Mouse (Mus musculus) embryonic facial prominence, embryonic 11.5 days (tissue): ENCODE data around the gene Bcas2. TPM values are rescaled to one million over a fixed set of nuclear protein-coding genes. Genes with fewer than 3 reads are reported as not detected.
"Not testable (repeated sequence)": the region's sequence is repeated elsewhere in the genome, so short reads cannot be mapped to it uniquely, and the experiment has no call there.

Source experiments
- ATAC-seq: fragments of 200-750 bp; cut with Nextera tagmentation; replicated peaks from 2 replicates; pipeline ENCODE4 v1.8.0; 2017; ENCODE audit warnings: low read depth; ENCODE audit not compliant: insufficient number of reproducible peaks, low FRiP score, low TSS enrichment
- DNase-seq: peaks from one replicate; pipeline ENCODE4 v3.0.0-alpha.2; 2015; ENCODE audit warnings: low spot score
- H3K27ac ChIP-seq: fragments of 300-500 bp; sonication (generic); replicated peaks from 2 replicates; pipeline ENCODE4 v1.5.1; 2014; ENCODE audit warnings: mild to moderate bottlenecking, low read depth, low read length, control low read depth
- H3K27me3 ChIP-seq: fragments of 300-500 bp; sonication (generic); 2 replicates; pipeline ENCODE4 v1.6.1; 2014; ENCODE audit warnings: mild to moderate bottlenecking, low read length, moderate library complexity, mixed read lengths; ENCODE audit not compliant: control insufficient read depth, insufficient read depth
- H3K36me3 ChIP-seq: fragments of 300-500 bp; sonication (generic); replicated peaks from 2 replicates; pipeline ENCODE4 v1.6.1; 2014; ENCODE audit warnings: low read depth, mild to moderate bottlenecking, low read length, moderate library complexity, mixed read lengths; ENCODE audit not compliant: control insufficient read depth, insufficient read depth
- H3K4me1 ChIP-seq: fragments of 300-500 bp; sonication (generic); 2 replicates; pipeline ENCODE4 v1.6.1; 2014; ENCODE audit warnings: low read length, mixed read lengths; ENCODE audit not compliant: control insufficient read depth, insufficient read depth
- H3K4me2 ChIP-seq: fragments of 300-500 bp; sonication (generic); 2 replicates; pipeline ENCODE4 v1.6.1; 2014; ENCODE audit warnings: low read depth, mild to moderate bottlenecking, control low read depth, low read length, moderate library complexity
- H3K4me3 ChIP-seq: fragments of 300-500 bp; sonication (generic); 2 replicates; pipeline ENCODE4 v1.5.1; 2014; ENCODE audit warnings: low read depth, low read length, control low read depth
- H3K9ac ChIP-seq: fragments of 300-500 bp; sonication (generic); replicated peaks from 2 replicates; pipeline ENCODE4 v1.6.1; 2014; ENCODE audit warnings: mild to moderate bottlenecking, control low read depth, low read length
- H3K9me3 ChIP-seq: fragments of 300-500 bp; sonication (generic); replicated peaks from 2 replicates; pipeline ENCODE4 v1.6.1; 2016; ENCODE audit warnings: mild to moderate bottlenecking, low read length, inconsistent platforms, mixed read lengths; ENCODE audit not compliant: control insufficient read depth
- WGBS: fragments of 180-500 bp; shearing (Covaris S2); extraction: QIAGEN DNeasy Blood & Tissue Kit; methylation state at CpG from one replicate; pipeline ENCODE4 v1.1.7; 2014; 5-methylcytosine and 5-hydroxymethylcytosine counted together
- polyA plus RNA-seq: library from polyadenylated mRNA; unstranded; fragments of >200 nt; fragmentation: Nextera tagmentation; extraction: Ambion mirVana; gene quantifications from 2 replicates; pipeline ENCODE4 v1.2.1, GENCODE M21; 2014

Gene Bcas2
- polyA plus RNA-seq, 1 experiment from 2014 or later = 293 TPM

- WGBS = 75% methylated on average over 2 of the region's 2 CpGs
- Histone ChIP-seq H3K27ac (no peak overlapping the region), H3K4me2 (no peak overlapping the region), H3K9ac (no peak overlapping the region), H3K27me3 (no peaks in the 10 kb centered on the region), H3K4me1 (no peaks in the 10 kb centered on the region), H3K4me3 (no peak overlapping the region), H3K36me3 (no peaks in the 10 kb centered on the region), H3K9me3 (no peaks in the 10 kb centered on the region)
- ATAC-seq = no peak
- no peak for DNase-seq
Measured at GRCm38 (mm10) chr3:103208237-103208636, 36.8 kb downstream of the Bcas2 start.

- H3K27ac ChIP-seq = no peak overlapping the region
- no peaks in the 10 kb centered on the region for H3K4me1 ChIP-seq
- no peaks in the 10 kb centered on the region for H3K36me3 ChIP-seq
- H3K4me2 ChIP-seq = no peak overlapping the region
- H3K9ac ChIP-seq = no peak overlapping the region
- DNase-seq (no peak), ATAC-seq (no peak)
- H3K9me3 ChIP-seq = no peaks in the 10 kb centered on the region
- no peaks in the 10 kb centered on the region for H3K27me3 ChIP-seq
- 91% methylated on average over 2 of the region's 2 CpGs for WGBS
- H3K4me3 ChIP-seq = no peak overlapping the region
Measured at GRCm38 (mm10) chr3:103211101-103211500, 39.6 kb downstream of the Bcas2 start.

DNA sequence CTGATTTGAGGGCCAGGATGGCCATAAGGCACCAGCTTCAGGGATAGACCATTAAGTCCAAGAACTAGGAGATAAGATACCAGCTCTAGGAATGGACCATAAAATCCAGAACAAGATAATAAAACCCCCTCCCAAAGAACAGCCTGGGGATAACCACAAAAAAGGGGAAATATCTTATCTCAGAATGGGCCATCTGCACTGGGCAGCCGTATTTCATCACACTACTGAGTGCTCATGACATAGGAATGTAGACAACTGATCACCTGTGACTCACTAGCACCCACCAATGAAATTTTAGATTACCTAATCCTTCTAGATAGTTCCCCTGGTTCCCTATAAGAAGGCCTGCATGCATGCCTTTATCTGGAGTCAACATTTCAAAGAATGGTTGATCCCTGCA, 40.7 kb downstream of the Bcas2 start:
- DNase-seq (no peak), ATAC-seq (no peak)
- H3K4me3 ChIP-seq = no peak overlapping the region
- H3K27ac ChIP-seq = no peak overlapping the region
- H3K9ac ChIP-seq = no peak overlapping the region
- H3K9me3 ChIP-seq = no peaks in the 10 kb centered on the region
- H3K27me3 ChIP-seq = no peaks in the 10 kb centered on the region
- 74% methylated on average over 1 of the region's 1 CpGs for whole genome bisulfite sequencing
- no peaks in the 10 kb centered on the region for H3K36me3 ChIP-seq
- H3K4me2 ChIP-seq = no peak overlapping the region
- H3K4me1 ChIP-seq = no peaks in the 10 kb centered on the region

GRCm38 (mm10) chr3:103213537-103213936, 42.1 kb downstream of the Bcas2 start:
- Histone ChIP-seq H3K27ac (no peak overlapping the region), H3K27me3 (no peaks in the 10 kb centered on the region), H3K4me3 (no peak overlapping the region), H3K9ac (no peak overlapping the region), H3K4me2 (no peak overlapping the region), H3K36me3 (no peaks in the 10 kb centered on the region), H3K4me1 (no peaks in the 10 kb centered on the region), H3K9me3 (no peaks in the 10 kb centered on the region)
- 69% methylated on average over 5 of the region's 5 CpGs for WGBS
- no peak for ATAC-seq
- no peak for DNase-seq

DNA sequence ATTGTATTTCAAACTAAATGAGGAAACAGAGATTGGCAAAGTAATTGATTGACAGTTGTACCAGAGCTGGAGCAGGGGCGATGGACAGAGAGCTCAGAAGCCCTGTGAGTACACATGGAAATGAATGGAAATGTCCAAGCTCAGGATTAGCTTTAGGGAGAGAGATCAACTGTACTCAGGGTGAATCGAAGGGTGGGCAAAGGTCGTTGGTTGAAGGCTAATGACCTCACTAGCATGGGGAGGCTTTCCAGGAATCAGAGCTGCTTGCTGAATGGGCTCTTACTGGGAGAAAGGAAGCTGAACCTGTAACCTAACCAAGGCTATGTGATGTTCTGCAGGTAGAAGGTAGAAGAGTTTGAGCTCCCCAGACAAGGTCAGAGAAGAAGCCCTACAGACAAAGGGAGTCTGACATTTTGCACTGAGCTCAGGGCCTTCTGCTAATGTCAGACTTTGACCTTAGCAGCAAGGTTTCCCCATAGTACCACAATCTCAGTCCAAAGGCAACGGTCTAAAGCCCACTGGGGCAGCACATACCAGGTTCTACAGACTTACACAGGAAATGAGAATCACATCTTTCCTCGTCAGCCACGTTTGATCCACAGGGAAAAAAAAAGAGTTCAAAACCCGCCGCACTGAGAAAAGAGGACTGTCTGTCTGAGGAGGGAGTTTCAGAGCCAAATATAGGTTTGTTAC, 43.3 kb downstream of the Bcas2 start:
- 85% methylated on average over 8 of the region's 8 CpGs for WGBS
- Histone ChIP-seq H3K9me3 (no peaks in the 10 kb centered on the region), H3K4me1 (no peaks in the 10 kb centered on the region)

GRCm38 (mm10) chr3:103215399-103215798, 43.9 kb downstream of the Bcas2 start:
- not testable (repeated sequence) for H3K27me3 ChIP-seq, H3K36me3 ChIP-seq, H3K4me1 ChIP-seq, ATAC-seq, DNase-seq, H3K4me2 ChIP-seq, H3K9me3 ChIP-seq, H3K27ac ChIP-seq, H3K9ac ChIP-seq, H3K4me3 ChIP-seq
- 84% methylated on average over 8 of the region's 8 CpGs for WGBS

More for the DNA sequence above, 43.3 kb downstream of the Bcas2 start:
- H3K27me3 ChIP-seq = no peaks in the 10 kb centered on the region
- DNase-seq = no peak
- no peaks in the 10 kb centered on the region for H3K36me3 ChIP-seq
- H3K4me2 ChIP-seq = no peak overlapping the region
- H3K4me3 ChIP-seq = no peak overlapping the region
- no peak overlapping the region for H3K9ac ChIP-seq
- no peak overlapping the region for H3K27ac ChIP-seq
- ATAC-seq = no peak

GRCm38 (mm10) chr3:103221435-103221834, 50.0 kb downstream of the Bcas2 start:
- Histone ChIP-seq H3K36me3 (no peaks in the 10 kb centered on the region), H3K9me3 (no peaks in the 10 kb centered on the region), H3K4me2 (no peak overlapping the region), H3K27me3 (no peaks in the 10 kb centered on the region), H3K27ac (no peak overlapping the region), H3K9ac (no peak overlapping the region), H3K4me3 (no peak overlapping the region), H3K4me1 (no peaks in the 10 kb centered on the region)
- DNase-seq (no peak), ATAC-seq (no peak)
- 55% methylated on average over 2 of the region's 2 CpGs for WGBS

GRCm38 (mm10) chr3:103223752-103224151, 52.3 kb downstream of the Bcas2 start:
- Histone ChIP-seq H3K27ac (no peak overlapping the region), H3K4me3 (no peak overlapping the region), H3K4me2 (no peak overlapping the region), H3K9ac (no peak overlapping the region), H3K27me3 (no peaks in the 10 kb centered on the region), H3K36me3 (no peaks in the 10 kb centered on the region), H3K9me3 (no peaks in the 10 kb centered on the region; the same call in 1 of the 2 replicates), H3K4me1 (no peaks in the 10 kb centered on the region)
- DNase-seq = peak; percentile 33
- no peak for ATAC-seq
- 61% methylated on average over 4 of the region's 4 CpGs for WGBS
